Mouse (Mus musculus): Measurements from ENCODE around the gene Tsks. TPM values are rescaled to one million over a fixed set of nuclear protein-coding genes. Genes with fewer than 3 reads are reported as not detected.

The Tsks gene
- polyA plus RNA-seq, 1 experiment from 2014 or later, result 0.11 TPM

DNA sequence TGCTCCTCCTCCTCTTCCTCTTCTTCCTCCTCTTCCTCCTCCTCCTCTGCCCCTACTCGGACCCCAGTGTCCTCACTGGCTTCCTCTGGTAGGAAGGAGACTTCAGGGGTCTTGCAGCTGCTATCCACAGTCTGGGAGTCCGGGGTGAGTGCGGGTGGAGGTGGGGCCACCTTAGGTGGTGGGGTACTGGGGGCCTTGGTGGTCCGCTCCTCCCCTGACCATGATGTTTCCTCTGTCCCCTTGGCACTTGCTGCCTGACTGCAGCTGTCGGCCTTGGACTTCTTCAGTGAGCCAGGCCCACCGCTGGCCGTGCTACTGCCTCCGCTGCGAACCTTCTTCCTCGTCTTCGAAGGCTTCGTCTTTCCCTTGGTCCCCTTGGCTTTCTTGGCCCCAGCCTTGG, 63.5 kb downstream of the Tsks start:
- Histone ChIP-seq H3K27ac (replicated peaks) (no peak overlapping the region), H3K27me3 (ENCODE audit: low read depth, poor library complexity, severe bottlenecking) (no peaks in the 10 kb centered on the region), H3K4me3 (no peak overlapping the region), H3K4me1 (no peaks in the 10 kb centered on the region), H3K9me3 (replicated peaks) (no peaks in the 10 kb centered on the region), H3K36me3 (peaks cover 100% of the 10 kb centered on the region)
- whole genome bisulfite sequencing, result 96% methylated on average over 12 of the region's 12 CpGs
- DNase-seq (ENCODE audit: low spot score), result no peak

DNA sequence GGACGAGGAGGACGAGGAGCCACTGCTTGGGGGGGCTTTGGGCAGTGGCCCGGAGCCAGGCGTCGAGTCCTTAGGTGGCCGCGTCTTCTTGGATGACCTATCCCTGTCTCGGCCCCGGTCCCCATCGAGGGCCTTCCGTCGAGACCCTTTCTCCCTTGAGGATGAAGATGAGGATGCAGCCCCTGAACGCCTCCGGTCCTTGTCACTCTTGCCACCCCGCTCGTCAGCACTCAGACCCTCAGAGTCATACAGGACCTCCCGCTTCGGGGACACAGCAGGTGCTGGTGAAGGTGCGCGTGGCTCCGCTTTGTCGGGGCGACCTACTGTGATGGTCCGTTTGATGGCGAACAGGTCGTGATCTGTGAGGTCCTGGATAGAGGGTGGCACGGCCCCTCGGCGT, 64.1 kb downstream of the Tsks start:
- H3K27me3 ChIP-seq (ENCODE audit: low read depth, poor library complexity, severe bottlenecking), result no peaks in the 10 kb centered on the region
- peak overlapping the region; percentile 19; the same call in 1 of the 2 replicates for H3K4me3 ChIP-seq
- H3K27ac ChIP-seq (replicated peaks), result no peak overlapping the region
- WGBS, result 95% methylated on average over 29 of the region's 29 CpGs
- DNase-seq (ENCODE audit: low spot score), result no peak
- no peaks in the 10 kb centered on the region for H3K9me3 ChIP-seq (replicated peaks)
- H3K4me1 ChIP-seq, result no peaks in the 10 kb centered on the region
- H3K36me3 ChIP-seq, result peaks cover 100% of the 10 kb centered on the region

Other genes starting within 250 kb of the Tsks start
- gene Izumo2, start 234.5 kb upstream of the Tsks start, polyA plus RNA-seq (2016; fragmentation: Nextera tagmentation; extraction: Ambion mirVana), result not detected in 2 replicates
- 44.7 and 49.5 TPM in 2 replicates for gene Vrk3, start 194.8 kb upstream of the Tsks start, polyA plus RNA-seq (2016; fragmentation: Nextera tagmentation; extraction: Ambion mirVana)
- gene Zfp473, start 192.2 kb upstream of the Tsks start, polyA plus RNA-seq (2016; fragmentation: Nextera tagmentation; extraction: Ambion mirVana), result 3.2 and 3.6 TPM in 2 replicates
- gene Nup62, start 127.1 kb upstream of the Tsks start, polyA plus RNA-seq (2016; fragmentation: Nextera tagmentation; extraction: Ambion mirVana), result 154 and 162 TPM in 2 replicates
- 1.2 and 1.8 TPM in 2 replicates for gene Il4i1, start 126.8 kb upstream of the Tsks start, polyA plus RNA-seq (2016; fragmentation: Nextera tagmentation; extraction: Ambion mirVana)
- gene Atf5, start 126.5 kb upstream of the Tsks start, polyA plus RNA-seq (2016; fragmentation: Nextera tagmentation; extraction: Ambion mirVana), result 4.6 and 4.7 TPM in 2 replicates
- gene Akt1s1, start 94.2 kb upstream of the Tsks start, polyA plus RNA-seq (2016; fragmentation: Nextera tagmentation; extraction: Ambion mirVana), result 89.5 and 98.1 TPM in 2 replicates
- 77.8 and 89.4 TPM in 2 replicates for gene Tbc1d17, start 94.1 kb upstream of the Tsks start, polyA plus RNA-seq (2016; fragmentation: Nextera tagmentation; extraction: Ambion mirVana)
- 38.1 and 38.4 TPM in 2 replicates for gene Pnkp, start 86.1 kb upstream of the Tsks start, polyA plus RNA-seq (2016; fragmentation: Nextera tagmentation; extraction: Ambion mirVana)
- 478 and 516 TPM in 2 replicates for gene Ptov1, start 73.4 kb upstream of the Tsks start, polyA plus RNA-seq (2016; fragmentation: Nextera tagmentation; extraction: Ambion mirVana)
- gene Med25, start 50.5 kb upstream of the Tsks start, polyA plus RNA-seq (2016; fragmentation: Nextera tagmentation; extraction: Ambion mirVana), result 213 and 220 TPM in 2 replicates
- gene Fuz, start 47.1 kb upstream of the Tsks start, polyA plus RNA-seq (2016; fragmentation: Nextera tagmentation; extraction: Ambion mirVana), result 26.9 and 30.6 TPM in 2 replicates
- gene Ap2a1, start 13.7 kb upstream of the Tsks start, polyA plus RNA-seq (2016; fragmentation: Nextera tagmentation; extraction: Ambion mirVana), result 74.2 and 77.0 TPM in 2 replicates
- 22.3 and 26.8 TPM in 2 replicates for gene Cpt1c, start 31.6 kb downstream of the Tsks start, polyA plus RNA-seq (2016; fragmentation: Nextera tagmentation; extraction: Ambion mirVana)
- 908 and 945 TPM in 2 replicates for gene Prmt1, start 43.4 kb downstream of the Tsks start, polyA plus RNA-seq (2016; fragmentation: Nextera tagmentation; extraction: Ambion mirVana)
- gene Irf3, start 54.4 kb downstream of the Tsks start, polyA plus RNA-seq (2016; fragmentation: Nextera tagmentation; extraction: Ambion mirVana), result 69.5 and 71.2 TPM in 2 replicates
- 77.4 and 78.4 TPM in 2 replicates for gene Bcl2l12, start 55.5 kb downstream of the Tsks start, polyA plus RNA-seq (2016; fragmentation: Nextera tagmentation; extraction: Ambion mirVana)
- gene Scaf1, start 73.2 kb downstream of the Tsks start, polyA plus RNA-seq (2016; fragmentation: Nextera tagmentation; extraction: Ambion mirVana), result 39.6 and 44.8 TPM in 2 replicates
- gene Rras, start 74.8 kb downstream of the Tsks start, polyA plus RNA-seq (2016; fragmentation: Nextera tagmentation; extraction: Ambion mirVana), result 22.0 and 23.6 TPM in 2 replicates
- 10.8 and 11.3 TPM in 2 replicates for gene Prr12, start 109.7 kb downstream of the Tsks start, polyA plus RNA-seq (2016; fragmentation: Nextera tagmentation; extraction: Ambion mirVana)
- gene Nosip, start 119.2 kb downstream of the Tsks start, polyA plus RNA-seq (2016; fragmentation: Nextera tagmentation; extraction: Ambion mirVana), result 63.0 and 66.7 TPM in 2 replicates
- 17.0 and 17.3 TPM in 2 replicates for gene Prrg2, start 119.5 kb downstream of the Tsks start, polyA plus RNA-seq (2016; fragmentation: Nextera tagmentation; extraction: Ambion mirVana)
- gene Rcn3, start 149.0 kb downstream of the Tsks start, polyA plus RNA-seq (2016; fragmentation: Nextera tagmentation; extraction: Ambion mirVana), result 122 and 128 TPM in 2 replicates
- gene Fcgrt, start 160.6 kb downstream of the Tsks start, polyA plus RNA-seq (2016; fragmentation: Nextera tagmentation; extraction: Ambion mirVana), result 12.0 and 15.3 TPM in 2 replicates
- gene Rps11, start 181.2 kb downstream of the Tsks start, polyA plus RNA-seq (2016; fragmentation: Nextera tagmentation; extraction: Ambion mirVana), result 1,493 and 1,787 TPM in 2 replicates
- gene Rpl13a, start 185.6 kb downstream of the Tsks start, polyA plus RNA-seq (2016; fragmentation: Nextera tagmentation; extraction: Ambion mirVana), result 1,083 and 1,243 TPM in 2 replicates
- gene Gm45713, start 193.0 kb downstream of the Tsks start, polyA plus RNA-seq (2016; fragmentation: Nextera tagmentation; extraction: Ambion mirVana), result 0.11 and 0.19 TPM in 2 replicates
- 1.1 and 1.4 TPM in 2 replicates for gene Flt3l, start 193.2 kb downstream of the Tsks start, polyA plus RNA-seq (2016; fragmentation: Nextera tagmentation; extraction: Ambion mirVana)
- 108 and 111 TPM in 2 replicates for gene Pih1d1, start 211.1 kb downstream of the Tsks start, polyA plus RNA-seq (2016; fragmentation: Nextera tagmentation; extraction: Ambion mirVana)
- 45.7 and 51.2 TPM in 2 replicates for gene Aldh16a1, start 211.4 kb downstream of the Tsks start, polyA plus RNA-seq (2016; fragmentation: Nextera tagmentation; extraction: Ambion mirVana)
- gene Slc17a7, start 220.7 kb downstream of the Tsks start, polyA plus RNA-seq (2016; fragmentation: Nextera tagmentation; extraction: Ambion mirVana), result 0.25 and 0.52 TPM in 2 replicates
- not detected in 2 replicates for gene Gfy, start 236.4 kb downstream of the Tsks start, polyA plus RNA-seq (2016; fragmentation: Nextera tagmentation; extraction: Ambion mirVana)
- gene Pth2, start 237.8 kb downstream of the Tsks start, polyA plus RNA-seq (2016; fragmentation: Nextera tagmentation; extraction: Ambion mirVana), result not detected in 2 replicates